Mouse (Mus musculus): ENCODE data around the gene Fam207a. TPM values are rescaled to one million over a fixed set of nuclear protein-coding genes. Genes with fewer than 3 reads are reported as not detected.

Fam207a gene
- total and polyA plus RNA-seq, 2 experiments from 2014 or later: 32.7 to 47.1 TPM

DNA sequence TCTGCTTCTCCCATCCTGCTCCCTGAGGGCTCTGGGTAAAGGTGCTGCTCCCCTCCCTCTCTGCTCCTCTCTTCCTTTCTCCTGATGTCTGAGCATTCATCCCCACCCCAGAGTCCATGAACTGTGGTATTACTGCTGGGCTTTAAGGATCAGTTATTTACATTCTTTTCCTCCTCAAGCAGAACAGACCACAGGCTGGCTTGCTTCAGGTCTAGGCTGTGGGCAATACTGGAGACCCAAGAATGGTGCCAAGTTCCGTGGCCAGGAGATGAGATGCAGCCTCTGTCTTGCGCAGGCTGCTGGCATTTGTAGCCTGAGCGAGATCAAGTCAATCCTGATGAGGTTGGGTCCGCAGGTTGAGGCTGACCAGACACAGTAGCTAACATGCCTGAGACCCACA lies 63.8 kb downstream of the Fam207a start:
- DNase-seq (ENCODE audit: low spot score) (no peak), ATAC-seq (ENCODE audit: low FRiP score) (no peak)
- Histone ChIP-seq H3K9ac (replicated peaks; ENCODE audit: low read length, poor library complexity, severe bottlenecking) (no peak overlapping the region), H3K4me2 (ENCODE audit: low read depth, low read length, poor library complexity, severe bottlenecking) (no peak overlapping the region), H3K9me3 (ENCODE audit: low read length) (no peaks in the 10 kb centered on the region), H3K27ac (ENCODE audit: low read depth, low read length) (no peak overlapping the region), H3K27me3 (ENCODE audit: insufficient read depth, low read length) (no peaks in the 10 kb centered on the region), H3K36me3 (ENCODE audit: insufficient read depth, low read length) (no peaks in the 10 kb centered on the region), H3K4me1 (ENCODE audit: insufficient read depth, low read length) (0 out of 2 replicates have a peak, but pooled peaks cover 3% of the 10 kb centered on the region), H3K4me3 (ENCODE audit: low read depth, low read length) (no peak overlapping the region)
- WGBS: 89% methylated on average over 4 of the region's 4 CpGs
- no peak for TF ChIP-seq CTCF (IDR thresholded peaks at IDR 0.05)

- no peak overlapping the region for H3K4me3 ChIP-seq (ENCODE audit: low read depth, low read length)
- DNase-seq (ENCODE audit: low spot score) (no peak), ATAC-seq (ENCODE audit: low FRiP score) (no peak)
Observed at GRCm38 (mm10) chr10:77450159-77450464, 65.5 kb downstream of the Fam207a start.

DNA sequence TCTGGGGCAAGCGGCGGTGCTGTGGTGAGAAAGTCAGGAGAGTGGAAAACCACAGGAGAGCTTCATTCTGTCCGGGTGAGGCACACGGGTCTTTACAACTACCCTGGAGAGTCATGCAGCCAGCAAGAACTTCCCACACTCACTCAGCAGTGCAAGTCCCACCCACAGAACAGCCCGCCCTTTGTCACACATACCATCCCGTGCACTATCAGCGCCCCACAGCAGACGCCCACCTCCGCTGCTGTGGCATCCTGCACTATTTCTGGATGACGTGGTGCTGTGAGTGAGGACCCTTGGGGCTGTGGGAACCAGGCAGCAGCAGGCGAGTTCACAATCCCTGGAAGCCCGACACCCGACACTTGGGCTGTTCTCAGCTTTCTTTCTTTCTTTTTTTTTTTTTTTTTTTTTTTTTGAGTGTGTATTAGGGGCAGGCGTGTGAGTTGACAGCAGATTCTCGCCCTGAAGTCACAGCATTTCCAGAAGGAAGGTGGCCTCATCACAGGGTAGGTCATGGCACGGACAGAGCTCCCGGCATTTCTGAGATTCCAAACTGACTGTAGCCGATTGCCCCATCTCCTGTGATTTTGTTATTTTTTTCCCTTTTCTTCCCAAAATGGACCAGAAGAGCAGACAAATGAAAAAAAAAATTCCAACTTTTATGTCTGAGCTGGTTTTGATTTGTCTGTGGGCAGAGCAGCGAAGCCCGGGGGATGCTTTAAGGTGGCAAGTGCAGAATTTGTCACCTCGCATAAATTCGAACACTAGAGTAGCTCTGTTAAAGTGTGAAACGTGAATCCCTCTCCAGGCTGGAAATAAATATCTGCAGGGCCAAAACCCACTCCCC lies 66.0 kb downstream of the Fam207a start:
- DNase-seq (ENCODE audit: low spot score): no peak
- Histone ChIP-seq H3K4me1 (ENCODE audit: insufficient read depth, low read length) (0 out of 2 replicates have a peak, but pooled peaks cover 3% of the 10 kb centered on the region), H3K36me3 (ENCODE audit: insufficient read depth, low read length) (no peaks in the 10 kb centered on the region), H3K9me3 (ENCODE audit: low read length) (no peaks in the 10 kb centered on the region; the same call in 1 of the 2 replicates), H3K27ac (ENCODE audit: low read depth, low read length) (no peak overlapping the region), H3K4me2 (ENCODE audit: low read depth, low read length, poor library complexity, severe bottlenecking) (no peak overlapping the region), H3K27me3 (ENCODE audit: insufficient read depth, low read length) (no peaks in the 10 kb centered on the region), H3K9ac (replicated peaks; ENCODE audit: low read length, poor library complexity, severe bottlenecking) (no peak overlapping the region), H3K4me3 (ENCODE audit: low read depth, low read length) (no peak overlapping the region)
- no peak for ATAC-seq (ENCODE audit: low FRiP score)
- no peak for TF ChIP-seq CTCF (IDR thresholded peaks at IDR 0.05)
- 46% methylated on average over 23 of the region's 23 CpGs for WGBS

More at GRCm38 (mm10) chr10:77450159-77450464, 65.5 kb downstream of the Fam207a start:
- H3K27ac ChIP-seq (ENCODE audit: low read depth, low read length): no peak overlapping the region
- H3K9me3 ChIP-seq (ENCODE audit: low read length): no peaks in the 10 kb centered on the region; the same call in 1 of the 2 replicates
- no peaks in the 10 kb centered on the region for H3K27me3 ChIP-seq (ENCODE audit: insufficient read depth, low read length)
- no peak overlapping the region for H3K9ac ChIP-seq (replicated peaks; ENCODE audit: low read length, poor library complexity, severe bottlenecking)
- TF ChIP-seq CTCF (IDR thresholded peaks at IDR 0.05): no peak
- H3K36me3 ChIP-seq (ENCODE audit: insufficient read depth, low read length): no peaks in the 10 kb centered on the region
- H3K4me1 ChIP-seq (ENCODE audit: insufficient read depth, low read length): 0 out of 2 replicates have a peak, but pooled peaks cover 3% of the 10 kb centered on the region
- H3K4me2 ChIP-seq (ENCODE audit: low read depth, low read length, poor library complexity, severe bottlenecking): no peak overlapping the region

DNA sequence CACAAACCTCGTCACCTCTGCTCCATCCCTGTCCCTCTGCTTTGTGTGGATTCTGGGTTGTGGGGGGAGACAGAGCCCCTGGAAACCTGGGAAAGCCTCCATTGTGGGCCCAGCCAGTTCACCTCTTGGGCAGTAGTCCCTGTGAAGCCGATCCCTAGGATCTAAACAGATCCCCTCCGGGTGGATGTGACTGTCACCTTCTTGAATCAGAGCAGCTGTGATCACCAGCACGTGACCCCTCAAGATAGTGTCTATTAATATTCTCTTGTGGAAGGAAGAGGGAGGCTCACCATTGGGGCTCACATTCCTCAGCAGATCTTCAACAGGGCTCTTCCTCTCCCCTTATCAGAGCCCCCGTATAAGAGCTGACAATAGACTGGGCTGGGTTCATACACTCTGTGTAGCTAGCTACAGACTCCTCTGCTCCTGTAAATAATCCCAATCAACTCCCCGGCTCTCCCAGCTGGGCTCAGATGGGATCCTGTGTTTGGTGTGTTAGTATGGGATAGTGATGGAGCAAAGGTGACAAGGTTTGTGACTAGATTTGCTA lies 66.8 kb downstream of the Fam207a start:
- 0 out of 2 replicates have a peak, but pooled peaks cover 3% of the 10 kb centered on the region for H3K4me1 ChIP-seq (ENCODE audit: insufficient read depth, low read length)
- no peaks in the 10 kb centered on the region for H3K36me3 ChIP-seq (ENCODE audit: insufficient read depth, low read length)
- H3K4me2 ChIP-seq (ENCODE audit: low read depth, low read length, poor library complexity, severe bottlenecking): no peak overlapping the region
- no peak overlapping the region for H3K27ac ChIP-seq (ENCODE audit: low read depth, low read length)
- no peaks in the 10 kb centered on the region; the same call in 1 of the 2 replicates for H3K9me3 ChIP-seq (ENCODE audit: low read length)
- 64% methylated on average over 6 of the region's 6 CpGs for WGBS
- ATAC-seq (ENCODE audit: low FRiP score) (no peak), DNase-seq (ENCODE audit: low spot score) (no peak)
- no peak for TF ChIP-seq CTCF (IDR thresholded peaks at IDR 0.05)
- no peaks in the 10 kb centered on the region for H3K27me3 ChIP-seq (ENCODE audit: insufficient read depth, low read length)
- no peak overlapping the region for H3K9ac ChIP-seq (replicated peaks; ENCODE audit: low read length, poor library complexity, severe bottlenecking)
- H3K4me3 ChIP-seq (ENCODE audit: low read depth, low read length): no peak overlapping the region

- no peak for DNase-seq (ENCODE audit: low spot score)
- H3K4me2 ChIP-seq (ENCODE audit: low read depth, low read length, poor library complexity, severe bottlenecking): no peak overlapping the region
- no peak overlapping the region for H3K27ac ChIP-seq (ENCODE audit: low read depth, low read length)
- 0 out of 2 replicates have a peak, but pooled peaks cover 3% of the 10 kb centered on the region for H3K4me1 ChIP-seq (ENCODE audit: insufficient read depth, low read length)
- H3K27me3 ChIP-seq (ENCODE audit: insufficient read depth, low read length): no peaks in the 10 kb centered on the region
- no peak for ATAC-seq (ENCODE audit: low FRiP score)
- no peaks in the 10 kb centered on the region; the same call in 1 of the 2 replicates for H3K9me3 ChIP-seq (ENCODE audit: low read length)
- 74% methylated on average over 7 of the region's 7 CpGs for WGBS
- no peak overlapping the region for H3K9ac ChIP-seq (replicated peaks; ENCODE audit: low read length, poor library complexity, severe bottlenecking)
- TF ChIP-seq CTCF (IDR thresholded peaks at IDR 0.05): no peak
- H3K36me3 ChIP-seq (ENCODE audit: insufficient read depth, low read length): no peaks in the 10 kb centered on the region
- H3K4me3 ChIP-seq (ENCODE audit: low read depth, low read length): no peak overlapping the region
Observed at GRCm38 (mm10) chr10:77448209-77448608, 67.4 kb downstream of the Fam207a start.

DNA sequence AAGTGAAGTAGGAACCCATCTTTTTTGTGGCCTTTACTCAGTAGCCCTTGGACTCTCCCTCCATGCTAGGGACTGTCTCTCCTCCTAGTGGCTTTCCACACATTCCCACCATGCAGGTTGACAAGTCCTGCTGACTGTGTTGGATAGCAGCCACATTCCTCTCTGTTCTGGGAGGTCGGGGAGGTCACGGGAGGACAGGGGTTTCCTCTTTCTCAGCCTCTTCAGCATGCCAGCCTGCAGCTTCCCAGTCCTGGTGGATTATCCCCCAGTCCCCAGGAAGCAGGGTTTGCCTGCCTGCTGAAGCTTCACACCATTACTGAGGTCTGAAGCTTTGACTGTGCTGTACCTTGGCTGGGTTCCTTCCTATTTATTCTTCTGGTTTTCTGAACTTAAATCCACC lies 67.8 kb downstream of the Fam207a start:
- Histone ChIP-seq H3K4me3 (ENCODE audit: low read depth, low read length) (no peak overlapping the region), H3K9me3 (ENCODE audit: low read length) (no peaks in the 10 kb centered on the region; the same call in 1 of the 2 replicates), H3K9ac (replicated peaks; ENCODE audit: low read length, poor library complexity, severe bottlenecking) (no peak overlapping the region), H3K4me2 (ENCODE audit: low read depth, low read length, poor library complexity, severe bottlenecking) (no peak overlapping the region), H3K27me3 (ENCODE audit: insufficient read depth, low read length) (no peaks in the 10 kb centered on the region), H3K4me1 (ENCODE audit: insufficient read depth, low read length) (0 out of 2 replicates have a peak, but pooled peaks cover 3% of the 10 kb centered on the region), H3K27ac (ENCODE audit: low read depth, low read length) (no peak overlapping the region), H3K36me3 (ENCODE audit: insufficient read depth, low read length) (no peaks in the 10 kb centered on the region)
- DNase-seq (ENCODE audit: low spot score) (no peak), ATAC-seq (ENCODE audit: low FRiP score) (no peak)
- WGBS: 25% methylated on average over 2 of the region's 2 CpGs
- TF ChIP-seq CTCF (IDR thresholded peaks at IDR 0.05): no peak

Data from midbrain, postnatal 0 days (tissue).